Comparison of ENCODE assay signal across 19 mouse cellular contexts in genomic region chr19:46032731-46033510, GRCm38 (mm10). TPM values are rescaled to one million over a fixed set of nuclear protein-coding genes. Genes with fewer than 3 reads are reported as not detected.
DNase-seq lines count a peak whose midpoint lies in the region; ATAC-seq lines count a peak whose summit lies in the region.
"Had no signal": no experiment of that assay in that cellular context is flagged by ENCODE, and none has a peak within 500 bp of the region (broad histone marks: within the 10 kb centered on the region; RNA-seq: fewer than 3 reads in every experiment).

No protein-coding gene starts in this region.

- no peak overlapping the region for H3K4me2 ChIP-seq in liver, embryonic 13.5 days
- H3K4me2 ChIP-seq in liver, embryonic 11.5 days: no peak overlapping the region
- H3K4me2 ChIP-seq in liver, embryonic 15.5 days: no peak overlapping the region
- H3K4me2 ChIP-seq: embryonic facial prominence, embryonic 15.5 days; heart, embryonic 13.5 days; midbrain, embryonic 12.5 days; neural tube, embryonic 12.5 days had no signal

- no peaks in the 10 kb centered on the region for H3K9me3 ChIP-seq in liver, embryonic 13.5 days (replicated peaks)
- H3K9me3 ChIP-seq in liver, embryonic 11.5 days (ENCODE audit: control insufficient read depth, low read length): no peaks in the 10 kb centered on the region
- no peaks in the 10 kb centered on the region for H3K9me3 ChIP-seq in liver, embryonic 15.5 days (replicated peaks)
- H3K9me3 ChIP-seq: midbrain, embryonic 12.5 days; neural tube, embryonic 12.5 days had no signal

- peaks cover 54% of the 10 kb centered on the region for H3K4me1 ChIP-seq in liver, embryonic 13.5 days (replicated peaks)
- peaks cover 22% of the 10 kb centered on the region for H3K4me1 ChIP-seq in liver, embryonic 11.5 days (replicated peaks; ENCODE audit: control insufficient read depth, insufficient read depth, low read length)
- H3K4me1 ChIP-seq in liver, embryonic 15.5 days (replicated peaks): peaks cover 54% of the 10 kb centered on the region

- H3K36me3 ChIP-seq in liver, embryonic 13.5 days: peaks cover 60% of the 10 kb centered on the region
- H3K36me3 ChIP-seq in liver, embryonic 11.5 days (ENCODE audit: control insufficient read depth, insufficient read depth, low read length): peaks cover 56% of the 10 kb centered on the region
- peaks cover 63% of the 10 kb centered on the region for H3K36me3 ChIP-seq in liver, embryonic 15.5 days (replicated peaks)

- WGBS in liver, embryonic 13.5 days (ENCODE audit: insufficient replicate concordance): 88% methylated on average over 26 of the region's 26 CpGs
- 91% methylated on average over 26 of the region's 26 CpGs for WGBS in liver, embryonic 11.5 days
- 85% methylated on average over 26 of the region's 26 CpGs for WGBS in liver, embryonic 15.5 days (ENCODE audit: insufficient replicate concordance)

- H3K27me3 ChIP-seq in liver, embryonic 13.5 days: no peaks in the 10 kb centered on the region
- no peaks in the 10 kb centered on the region for H3K27me3 ChIP-seq in liver, embryonic 11.5 days (replicated peaks; ENCODE audit: control insufficient read depth, insufficient read depth, low read length)
- no peaks in the 10 kb centered on the region for H3K27me3 ChIP-seq in liver, embryonic 15.5 days
- H3K27me3 ChIP-seq: embryonic facial prominence, embryonic 15.5 days; heart, embryonic 13.5 days; midbrain, embryonic 12.5 days; neural tube, embryonic 12.5 days had no signal

- peak overlapping the region; percentile 47; the same call in 1 of the 2 replicates for H3K27ac ChIP-seq in liver, embryonic 13.5 days
- H3K27ac ChIP-seq in liver, embryonic 11.5 days (ENCODE audit: low read depth, low read length): no peak overlapping the region
- peak overlapping the region; percentile 54; the same call in 1 of the 2 replicates for H3K27ac ChIP-seq in liver, embryonic 15.5 days (replicated peaks)
- H3K27ac ChIP-seq: embryonic facial prominence, embryonic 15.5 days; neural tube, embryonic 12.5 days had no signal

- H3K4me3 ChIP-seq in liver, embryonic 13.5 days (replicated peaks): no peak overlapping the region
- H3K4me3 ChIP-seq in liver, embryonic 11.5 days (ENCODE audit: low read depth, low read length): no peak overlapping the region
- no peak overlapping the region for H3K4me3 ChIP-seq in liver, embryonic 15.5 days (replicated peaks)
- H3K4me3 ChIP-seq: embryonic facial prominence, embryonic 15.5 days; heart, embryonic 13.5 days; midbrain, embryonic 12.5 days; neural tube, embryonic 12.5 days had no signal

- peak; percentile 52 to 56 for DNase-seq in frontal cortex, postnatal 36 days (ENCODE audit: low spot score in 2 of 2)
- no peak for DNase-seq in frontal cortex, postnatal 25 days (ENCODE audit: low spot score in 2 of 2)
- peak; percentile 52 for DNase-seq in layer of hippocampus, adult 9-11 months
- DNase-seq in layer of hippocampus, postnatal 14 days (ENCODE audit: low spot score in 2 of 2): no peak
- DNase-seq in liver, embryonic 13.5 days: no peak
- no peak for DNase-seq in liver, embryonic 11.5 days (ENCODE audit: low spot score)
- no peak for DNase-seq in gastrocnemius, postnatal 4 days (ENCODE audit: low spot score in 2 of 2)
- DNase-seq: adrenal gland, postnatal 14 days; cerebellum, adult 9-10 months; kidney, adult 11 months; kidney, postnatal 4 days; lung, adult 2 months; lung, postnatal 14 days; right cerebral cortex, postnatal 25 days had no signal

- ATAC-seq in liver, embryonic 13.5 days (ENCODE audit: low read depth): no peak
- ATAC-seq in liver, embryonic 11.5 days (replicated peaks; ENCODE audit: low FRiP score): no peak
- ATAC-seq in liver, embryonic 15.5 days (ENCODE audit: insufficient read depth): no peak

- H3K9ac ChIP-seq in liver, embryonic 13.5 days: no peak overlapping the region
- no peak overlapping the region for H3K9ac ChIP-seq in liver, embryonic 11.5 days (ENCODE audit: low read depth, low read length)
- no peak overlapping the region for H3K9ac ChIP-seq in liver, embryonic 15.5 days
- H3K9ac ChIP-seq: embryonic facial prominence, embryonic 15.5 days; heart, embryonic 13.5 days; midbrain, embryonic 12.5 days; neural tube, embryonic 12.5 days had no signal

RNA-seq across cellular contexts. Expression of gene Pprc1, which starts 11.8 kb away (rescaled TPM):
- total RNA-seq in layer of hippocampus, postnatal 14 days (2021): 10 to 100 TPM; 23.4 to 29.0 TPM
- 19.5 and 23.8 TPM in 2 replicates for polyA plus RNA-seq in liver, embryonic 13.5 days (2015; fragmentation: Nextera tagmentation; extraction: Ambion mirVana)
- polyA plus RNA-seq in liver, embryonic 11.5 days (2014; fragmentation: Nextera tagmentation; extraction: Ambion mirVana): 73.2 and 77.2 TPM in 2 replicates
- 15.7 and 17.0 TPM in 2 replicates for polyA plus RNA-seq in liver, embryonic 15.5 days (2015; fragmentation: Nextera tagmentation; extraction: Ambion mirVana)
- 10 to 100 TPM; 35.3 to 43.9 TPM for total RNA-seq in gastrocnemius, postnatal 4 days (2021)

RNA-seq across cellular contexts. Expression of gene Ldb1, which starts 12.1 kb away (rescaled TPM):
- 100 to 1,000 TPM in 1 of 2 experiments, 10 to 100 TPM in 1; 95.3 to 103 TPM for total RNA-seq in layer of hippocampus, postnatal 14 days (2021)
- 31.9 and 34.9 TPM in 2 replicates for polyA plus RNA-seq in liver, embryonic 13.5 days (2015; fragmentation: Nextera tagmentation; extraction: Ambion mirVana)
- polyA plus RNA-seq in liver, embryonic 11.5 days (2014; fragmentation: Nextera tagmentation; extraction: Ambion mirVana): 67.5 and 78.9 TPM in 2 replicates
- 27.0 and 31.2 TPM in 2 replicates for polyA plus RNA-seq in liver, embryonic 15.5 days (2015; fragmentation: Nextera tagmentation; extraction: Ambion mirVana)
- 10 to 100 TPM; 75.3 to 85.3 TPM for total RNA-seq in gastrocnemius, postnatal 4 days (2021)

RNA-seq across cellular contexts. Expression of gene Hps6, which starts 29.6 kb away (rescaled TPM):
- total RNA-seq in layer of hippocampus, postnatal 14 days (2021): 1 to 10 TPM; 4.9 to 5.9 TPM
- polyA plus RNA-seq in liver, embryonic 13.5 days (2015; fragmentation: Nextera tagmentation; extraction: Ambion mirVana): 2.7 and 2.9 TPM in 2 replicates
- 4.9 and 5.4 TPM in 2 replicates for polyA plus RNA-seq in liver, embryonic 11.5 days (2014; fragmentation: Nextera tagmentation; extraction: Ambion mirVana)
- polyA plus RNA-seq in liver, embryonic 15.5 days (2015; fragmentation: Nextera tagmentation; extraction: Ambion mirVana): 3.0 and 3.2 TPM in 2 replicates
- 1 to 10 TPM; 4.9 to 5.5 TPM for total RNA-seq in gastrocnemius, postnatal 4 days (2021)

RNA-seq across cellular contexts. Expression of gene Armh3, which starts 34.6 kb away (rescaled TPM):
- 10 to 100 TPM; 21.0 to 21.3 TPM for total RNA-seq in layer of hippocampus, postnatal 14 days (2021)
- 4.3 and 5.6 TPM in 2 replicates for polyA plus RNA-seq in liver, embryonic 13.5 days (2015; fragmentation: Nextera tagmentation; extraction: Ambion mirVana)
- polyA plus RNA-seq in liver, embryonic 11.5 days (2014; fragmentation: Nextera tagmentation; extraction: Ambion mirVana): 9.2 and 12.2 TPM in 2 replicates
- polyA plus RNA-seq in liver, embryonic 15.5 days (2015; fragmentation: Nextera tagmentation; extraction: Ambion mirVana): 4.0 and 4.1 TPM in 2 replicates
- 10 to 100 TPM; 16.0 to 19.0 TPM for total RNA-seq in gastrocnemius, postnatal 4 days (2021)

RNA-seq across cellular contexts. Expression of gene Nolc1, which starts 42.7 kb away (rescaled TPM):
- total RNA-seq in layer of hippocampus, postnatal 14 days (2021): 10 to 100 TPM; 39.9 to 40.7 TPM
- polyA plus RNA-seq in liver, embryonic 13.5 days (2015; fragmentation: Nextera tagmentation; extraction: Ambion mirVana): 105 and 118 TPM in 2 replicates
- 211 TPM in 2 replicates for polyA plus RNA-seq in liver, embryonic 11.5 days (2014; fragmentation: Nextera tagmentation; extraction: Ambion mirVana)
- 47.3 and 48.8 TPM in 2 replicates for polyA plus RNA-seq in liver, embryonic 15.5 days (2015; fragmentation: Nextera tagmentation; extraction: Ambion mirVana)
- total RNA-seq in gastrocnemius, postnatal 4 days (2021): 10 to 100 TPM; 31.6 to 34.3 TPM

Comparison
In these comparisons a context has a peak if more than half of its experiments do, and no peak if none do; other contexts are left out.
1. DNase-seq: peak in frontal cortex, postnatal 36 days (2 of 2) and layer of hippocampus, adult 9-11 months (single experiment); none in frontal cortex, postnatal 25 days (0 of 2), layer of hippocampus, postnatal 14 days (0 of 2), liver, embryonic 13.5 days (single experiment), liver, embryonic 11.5 days (single experiment) and gastrocnemius, postnatal 4 days (0 of 2).